Mouse (Mus musculus) lung, embryonic 14.5 days (tissue): ENCODE data around the gene Tmem201. TPM values are rescaled to one million over a fixed set of nuclear protein-coding genes. Genes with fewer than 3 reads are reported as not detected.

Experiments
- ATAC-seq: fragments of 200-750 bp; cut with Nextera tagmentation; 2 replicates; pipeline ENCODE4 v1.8.0; 2017; ENCODE audit warnings: mild to moderate bottlenecking, moderate TSS enrichment, moderate library complexity; ENCODE audit not compliant: insufficient read depth
- DNase-seq: peaks from one replicate; pipeline ENCODE4 v3.0.0-alpha.2; 2015
- H3K27ac ChIP-seq: fragments of 300-500 bp; sonication (generic); 2 replicates; pipeline ENCODE4 v1.5.1; 2014; ENCODE audit warnings: low read depth, mild to moderate bottlenecking, moderate library complexity
- H3K27me3 ChIP-seq: fragments of 300-500 bp; sonication (generic); 2 replicates; pipeline ENCODE4 v1.6.1; 2014; ENCODE audit warnings: low read length, control low read depth; ENCODE audit not compliant: insufficient read depth
- H3K36me3 ChIP-seq: fragments of 300-500 bp; sonication (generic); 2 replicates; pipeline ENCODE4 v1.6.1; 2014; ENCODE audit warnings: control low read depth; ENCODE audit not compliant: insufficient read depth
- H3K4me1 ChIP-seq: fragments of 300-500 bp; sonication (generic); 2 replicates; pipeline ENCODE4 v1.6.1; 2014; ENCODE audit warnings: antibody characterized with exemption, control low read depth; ENCODE audit not compliant: insufficient read depth
- H3K4me2 ChIP-seq: fragments of 300-500 bp; sonication (generic); 2 replicates; pipeline ENCODE4 v1.6.1; 2014; ENCODE audit warnings: mild to moderate bottlenecking
- H3K4me3 ChIP-seq: fragments of 300-500 bp; sonication (generic); 2 replicates; pipeline ENCODE4 v1.5.1; 2014; ENCODE audit warnings: low read depth, low read length
- H3K9ac ChIP-seq: fragments of 300-500 bp; sonication (generic); 2 replicates; pipeline ENCODE4 v1.6.1; 2014
- H3K9me3 ChIP-seq: fragments of 300-500 bp; sonication (generic); 2 replicates; pipeline ENCODE4 v1.6.1; 2016; ENCODE audit warnings: low read depth, low read length, control low read depth
- CTCF ChIP-seq: IDR thresholded peaks from 2 replicates; pipeline ENCODE4 v1.5.1; 2016; ENCODE audit warnings: antibody characterized with exemption, low read depth
- WGBS: fragments of 180-500 bp; shearing (Covaris S2); extraction: QIAGEN DNeasy Blood & Tissue Kit; methylation state at CpG from one replicate; pipeline ENCODE4 v1.1.7; 2014; 5-methylcytosine and 5-hydroxymethylcytosine counted together
- polyA plus RNA-seq: library from polyadenylated mRNA; unstranded; fragments of >200 nt; fragmentation: Nextera tagmentation; extraction: Ambion mirVana; gene quantifications from 2 replicates; pipeline ENCODE4 v1.2.1, GENCODE M21; 2014

Gene Tmem201
- polyA plus RNA-seq, 1 experiment from 2014 or later = 30.3 TPM

- DNase-seq = no peak
- no peaks in the 10 kb centered on the region for H3K9me3 ChIP-seq
- TF ChIP-seq CTCF = no peak
- H3K4me2 ChIP-seq = no peak overlapping the region
- H3K4me1 ChIP-seq = no peaks in the 10 kb centered on the region
- H3K36me3 ChIP-seq = peaks cover 99% of the 10 kb centered on the region
- H3K27ac ChIP-seq = no peak overlapping the region
- 73% methylated on average over 8 of the region's 8 CpGs for WGBS
- H3K9ac ChIP-seq = no peak overlapping the region
- H3K4me3 ChIP-seq = no peak overlapping the region
- ATAC-seq = no peak
- H3K27me3 ChIP-seq = no peaks in the 10 kb centered on the region
These were observed 16.7 kb downstream of the Tmem201 start for GRCm38 (mm10) chr4:149721163-149721562.

GRCm38 (mm10) chr4:149719686-149720085 is 18.2 kb downstream of the Tmem201 start:
- H3K4me1 ChIP-seq = no peaks in the 10 kb centered on the region
- ATAC-seq (no peak), DNase-seq (peak; percentile 67)
- no peak overlapping the region for H3K9ac ChIP-seq
- 77% methylated on average over 6 of the region's 6 CpGs for WGBS
- TF ChIP-seq CTCF = peak; percentile 70
- H3K4me2 ChIP-seq = no peak overlapping the region
- H3K27me3 ChIP-seq = no peaks in the 10 kb centered on the region
- no peaks in the 10 kb centered on the region for H3K9me3 ChIP-seq
- no peak overlapping the region for H3K4me3 ChIP-seq
- H3K36me3 ChIP-seq = peaks cover 99% of the 10 kb centered on the region
- no peak overlapping the region for H3K27ac ChIP-seq

GRCm38 (mm10) chr4:149714542-149714941 is 23.3 kb downstream of the Tmem201 start:
- peaks cover 49% of the 10 kb centered on the region for H3K36me3 ChIP-seq
- no peak for TF ChIP-seq CTCF
- H3K27me3 ChIP-seq = no peaks in the 10 kb centered on the region

GRCm38 (mm10) chr4:149711955-149712354 is 25.9 kb downstream of the Tmem201 start:
- H3K9me3 ChIP-seq = no peaks in the 10 kb centered on the region
- peaks cover 23% of the 10 kb centered on the region for H3K36me3 ChIP-seq
- no peak overlapping the region for H3K4me2 ChIP-seq
- peak; percentile 73 for DNase-seq
- no peaks in the 10 kb centered on the region for H3K4me1 ChIP-seq
- 0 out of 2 replicates have a peak, but pooled peaks have one; percentile 12 for ATAC-seq
- H3K4me3 ChIP-seq = no peak overlapping the region
- no peaks in the 10 kb centered on the region for H3K27me3 ChIP-seq
- 31% methylated on average over 7 of the region's 7 CpGs for WGBS
- H3K27ac ChIP-seq = no peak overlapping the region
- no peak overlapping the region for H3K9ac ChIP-seq
- peak; percentile 74 for TF ChIP-seq CTCF

More at GRCm38 (mm10) chr4:149714542-149714941, 23.3 kb downstream of the Tmem201 start:
- H3K4me2 ChIP-seq = no peak overlapping the region
- no peak for ATAC-seq
- H3K4me1 ChIP-seq = no peaks in the 10 kb centered on the region
- no peak overlapping the region for H3K27ac ChIP-seq
- 83% methylated on average over 3 of the region's 3 CpGs for WGBS
- H3K4me3 ChIP-seq = no peak overlapping the region
- no peak for DNase-seq
- no peaks in the 10 kb centered on the region for H3K9me3 ChIP-seq
- no peak overlapping the region for H3K9ac ChIP-seq

GRCm38 (mm10) chr4:149711485-149711884 is 26.4 kb downstream of the Tmem201 start:
- Histone ChIP-seq H3K4me3 (no peak overlapping the region), H3K27me3 (no peaks in the 10 kb centered on the region), H3K27ac (no peak overlapping the region), H3K36me3 (peaks cover 19% of the 10 kb centered on the region), H3K4me1 (no peaks in the 10 kb centered on the region), H3K4me2 (no peak overlapping the region), H3K9ac (no peak overlapping the region), H3K9me3 (no peaks in the 10 kb centered on the region)
- TF ChIP-seq CTCF = no peak
- no peak for ATAC-seq
- DNase-seq = no peak
- 89% methylated on average over 5 of the region's 5 CpGs for whole genome bisulfite sequencing

- TF ChIP-seq CTCF = peak; percentile 84
- H3K4me2 ChIP-seq = no peak overlapping the region
- no peak overlapping the region for H3K27ac ChIP-seq
- H3K36me3 ChIP-seq = peaks cover 9% of the 10 kb centered on the region
- H3K4me1 ChIP-seq = no peaks in the 10 kb centered on the region
- WGBS = 19% methylated on average over 5 of the region's 5 CpGs
- no peak overlapping the region for H3K4me3 ChIP-seq
- peak; percentile 76 for DNase-seq
- no peaks in the 10 kb centered on the region for H3K27me3 ChIP-seq
- no peaks in the 10 kb centered on the region for H3K9me3 ChIP-seq
- peak; percentile 79 for ATAC-seq
- no peak overlapping the region for H3K9ac ChIP-seq
These were observed 27.3 kb downstream of the Tmem201 start for GRCm38 (mm10) chr4:149710510-149710909.

GRCm38 (mm10) chr4:149705941-149706340 is 31.9 kb downstream of the Tmem201 start:
- ATAC-seq = no peak
- WGBS = 84% methylated on average over 8 of the region's 8 CpGs
- H3K4me2 ChIP-seq = no peak overlapping the region
- no peak overlapping the region for H3K9ac ChIP-seq
- H3K4me1 ChIP-seq = no peaks in the 10 kb centered on the region
- no peak overlapping the region for H3K27ac ChIP-seq
- no peak overlapping the region for H3K4me3 ChIP-seq
- H3K36me3 ChIP-seq = no peaks in the 10 kb centered on the region
- H3K27me3 ChIP-seq = no peaks in the 10 kb centered on the region
- no peak for DNase-seq
- TF ChIP-seq CTCF = no peak
- no peaks in the 10 kb centered on the region for H3K9me3 ChIP-seq

GRCm38 (mm10) chr4:149705298-149705697 is 32.5 kb downstream of the Tmem201 start:
- Histone ChIP-seq H3K36me3 (no peaks in the 10 kb centered on the region), H3K9me3 (no peaks in the 10 kb centered on the region), H3K4me1 (no peaks in the 10 kb centered on the region), H3K9ac (no peak overlapping the region), H3K4me3 (no peak overlapping the region), H3K27ac (no peak overlapping the region), H3K4me2 (no peak overlapping the region), H3K27me3 (no peaks in the 10 kb centered on the region)
- WGBS = 61% methylated on average over 7 of the region's 7 CpGs
- TF ChIP-seq CTCF = no peak
- DNase-seq = no peak
- ATAC-seq = no peak
